Mouse (Mus musculus) intestine, postnatal 0 days (tissue): ENCODE data around the gene Nudt2. TPM values are rescaled to one million over a fixed set of nuclear protein-coding genes. Genes with fewer than 3 reads are reported as not detected.
A peak's percentile ranks its signal among the peaks of the same experiment; 100 is the strongest.

ENCODE experiments used
- ATAC-seq: fragments of 200-750 bp; cut with Nextera tagmentation; 2 replicates; pipeline ENCODE4 v1.8.0; 2017; ENCODE audit warnings: mild to moderate bottlenecking, moderate TSS enrichment, moderate library complexity
- H3K27ac ChIP-seq: fragments of 300-500 bp; sonication (generic); 2 replicates; pipeline ENCODE4 v1.5.1; 2014; ENCODE audit warnings: mild to moderate bottlenecking, low read depth, low read length, moderate library complexity
- H3K27me3 ChIP-seq: fragments of 300-500 bp; sonication (generic); replicated peaks from 2 replicates; pipeline ENCODE4 v1.6.1; 2014; ENCODE audit warnings: low read length, mixed read lengths; ENCODE audit not compliant: control insufficient read depth, insufficient read depth
- H3K36me3 ChIP-seq: fragments of 300-500 bp; sonication (generic); 2 replicates; pipeline ENCODE4 v1.6.1; 2014; ENCODE audit warnings: mild to moderate bottlenecking, moderate library complexity; ENCODE audit not compliant: control insufficient read depth, insufficient read depth
- H3K4me1 ChIP-seq: fragments of 300-500 bp; sonication (generic); replicated peaks from 2 replicates; pipeline ENCODE4 v1.6.1; 2014; ENCODE audit warnings: antibody characterized with exemption, low read length, mixed read lengths; ENCODE audit not compliant: control insufficient read depth, insufficient read depth
- H3K4me2 ChIP-seq: fragments of 300-500 bp; sonication (generic); replicated peaks from 2 replicates; pipeline ENCODE4 v1.6.1; 2014; ENCODE audit warnings: low read depth, mild to moderate bottlenecking, moderate library complexity
- H3K4me3 ChIP-seq: fragments of 300-500 bp; sonication (generic); 2 replicates; pipeline ENCODE4 v1.5.1; 2014; ENCODE audit warnings: low read depth, low read length
- H3K9ac ChIP-seq: fragments of 300-500 bp; sonication (generic); 2 replicates; pipeline ENCODE4 v1.6.1; 2014; ENCODE audit warnings: mild to moderate bottlenecking, low read depth, low read length
- H3K9me3 ChIP-seq: fragments of 300-500 bp; sonication (generic); 2 replicates; pipeline ENCODE4 v1.6.1; 2016; ENCODE audit warnings: mixed run types; ENCODE audit not compliant: control insufficient read depth
- CTCF ChIP-seq: sonication (generic); IDR thresholded peaks from 2 replicates; pipeline ENCODE4 v1.5.1; 2016; ENCODE audit warnings: low read depth, mild to moderate bottlenecking, control low read depth, antibody characterized with exemption, moderate library complexity
- WGBS: fragments of 180-500 bp; shearing (Covaris S2); extraction: QIAGEN DNeasy Blood & Tissue Kit; methylation state at CpG from one replicate; pipeline ENCODE4 v1.1.7; 2014; 5-methylcytosine and 5-hydroxymethylcytosine counted together
- polyA plus RNA-seq: library from polyadenylated mRNA; unstranded; fragments of >200 nt; fragmentation: Nextera tagmentation; extraction: Ambion mirVana; gene quantifications from 2 replicates; pipeline ENCODE4 v1.2.1, GENCODE M21; 2015

Gene Nudt2
- polyA plus RNA-seq, 1 experiment from 2014 or later: 34.9 TPM

- Histone ChIP-seq H3K9ac (peak overlapping the region; percentile 52), H3K27me3 (no peaks in the 10 kb centered on the region), H3K36me3 (no peaks in the 10 kb centered on the region), H3K4me2 (peak overlapping the region; percentile 79), H3K9me3 (no peaks in the 10 kb centered on the region), H3K4me1 (no peaks in the 10 kb centered on the region), H3K27ac (peak overlapping the region; percentile 42; the same call in 1 of the 2 replicates), H3K4me3 (peak overlapping the region; percentile 88)
- 2% methylated on average over 17 of the region's 17 CpGs for WGBS
- TF ChIP-seq CTCF: peak; percentile 30; the same call in 1 of the 2 replicates
- peak; percentile 58 for ATAC-seq
These were observed 325 bp downstream of the Nudt2 start for GRCm38 (mm10) chr4:41465287-41465665.

- WGBS: 56% methylated on average over 17 of the region's 17 CpGs
- Histone ChIP-seq H3K27ac (no peak overlapping the region), H3K27me3 (no peaks in the 10 kb centered on the region), H3K4me2 (no peak overlapping the region; the same call in 1 of the 2 replicates), H3K9me3 (no peaks in the 10 kb centered on the region), H3K4me1 (no peaks in the 10 kb centered on the region), H3K4me3 (no peak overlapping the region), H3K36me3 (no peaks in the 10 kb centered on the region), H3K9ac (no peak overlapping the region)
- ATAC-seq: no peak
- peak; percentile 82 for TF ChIP-seq CTCF
These were observed 3.6 kb downstream of the Nudt2 start for GRCm38 (mm10) chr4:41468396-41469080.

GRCm38 (mm10) chr4:41469199-41469598 is 4.2 kb downstream of the Nudt2 start:
- 86% methylated on average over 10 of the region's 10 CpGs for WGBS

GRCm38 (mm10) chr4:41470051-41470683 is 5.2 kb downstream of the Nudt2 start:
- WGBS: 64% methylated on average over 7 of the region's 7 CpGs
- H3K9me3 ChIP-seq: no peaks in the 10 kb centered on the region
- H3K27me3 ChIP-seq: no peaks in the 10 kb centered on the region
- ATAC-seq: no peak
- no peak overlapping the region for H3K9ac ChIP-seq
- no peak overlapping the region for H3K4me3 ChIP-seq
- no peaks in the 10 kb centered on the region for H3K36me3 ChIP-seq
- no peak overlapping the region for H3K27ac ChIP-seq
- H3K4me1 ChIP-seq: no peaks in the 10 kb centered on the region
- no peak overlapping the region for H3K4me2 ChIP-seq
- TF ChIP-seq CTCF: no peak

More at GRCm38 (mm10) chr4:41469199-41469598, 4.2 kb downstream of the Nudt2 start:
- Histone ChIP-seq H3K9me3 (no peaks in the 10 kb centered on the region), H3K27me3 (no peaks in the 10 kb centered on the region), H3K4me2 (no peak overlapping the region), H3K9ac (no peak overlapping the region), H3K36me3 (no peaks in the 10 kb centered on the region), H3K27ac (no peak overlapping the region), H3K4me3 (no peak overlapping the region), H3K4me1 (no peaks in the 10 kb centered on the region)
- ATAC-seq: no peak
- TF ChIP-seq CTCF: no peak

- H3K27ac ChIP-seq: no peak overlapping the region
- H3K4me2 ChIP-seq: no peak overlapping the region
- no peak for TF ChIP-seq CTCF
- 74% methylated on average over 5 of the region's 5 CpGs for WGBS
- ATAC-seq: no peak
- no peaks in the 10 kb centered on the region for H3K36me3 ChIP-seq
- H3K27me3 ChIP-seq: no peaks in the 10 kb centered on the region
- no peak overlapping the region for H3K4me3 ChIP-seq
- H3K4me1 ChIP-seq: no peaks in the 10 kb centered on the region
- H3K9ac ChIP-seq: no peak overlapping the region
- H3K9me3 ChIP-seq: no peaks in the 10 kb centered on the region
These were observed 5.9 kb downstream of the Nudt2 start for GRCm38 (mm10) chr4:41470684-41471383.

GRCm38 (mm10) chr4:41471384-41471689 is 6.4 kb downstream of the Nudt2 start:
- Histone ChIP-seq H3K9ac (no peak overlapping the region), H3K27me3 (no peaks in the 10 kb centered on the region), H3K4me3 (no peak overlapping the region), H3K36me3 (no peaks in the 10 kb centered on the region), H3K4me2 (no peak overlapping the region), H3K9me3 (no peaks in the 10 kb centered on the region), H3K27ac (no peak overlapping the region), H3K4me1 (no peaks in the 10 kb centered on the region)
- ATAC-seq: no peak
- TF ChIP-seq CTCF: no peak
- WGBS: 96% methylated on average over 1 of the region's 1 CpGs
